Mouse (Mus musculus): ENCODE data around the gene B020031M17Rik. TPM values are rescaled to one million over a fixed set of nuclear protein-coding genes. Genes with fewer than 3 reads are reported as not detected.

The B020031M17Rik gene
- polyA plus RNA-seq (2014; fragmentation: Illumina TruSeq; extraction: RNeasy Lipid Tissue Mini Kit (QIAGEN cat#74804); ENCODE audit: insufficient read depth, low read depth, low replicate concordance), result not detected

DNA sequence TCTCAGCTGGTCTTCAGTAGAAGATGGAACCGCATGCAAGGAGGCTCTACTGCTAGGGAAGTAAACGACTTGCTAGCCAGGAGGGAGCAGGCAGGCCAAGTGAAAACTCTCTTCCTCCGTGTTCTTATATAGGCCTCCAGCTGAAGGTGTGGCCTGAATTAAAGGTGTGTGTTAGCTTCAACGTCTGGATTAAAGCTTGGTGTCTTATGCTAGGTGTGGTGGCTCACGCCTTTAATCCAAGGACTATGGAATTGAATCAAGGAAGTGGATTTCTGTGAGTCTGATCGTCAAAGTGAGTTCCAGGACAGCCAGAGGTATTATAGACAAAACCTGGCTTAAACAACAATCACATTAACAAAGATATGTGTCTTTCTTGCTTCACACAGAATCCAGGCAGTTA lies at the start of gene B020031M17Rik:
B020031M17Rik (minus strand) TSS at position 101 of the 400 bp plus-strand sequence.

GRCm38 (mm10) chr13:119929172-119929571 lies 21.4 kb downstream of the B020031M17Rik start, which contains the start of gene Gm21761:
Gene Gm21761 (minus strand): TSS chr13:119929272.

Other genes with a start within 250 kb of the B020031M17Rik start
- gene Nim1k, start 194.9 kb downstream of the B020031M17Rik start, polyA plus RNA-seq (2014; fragmentation: Illumina TruSeq; extraction: RNeasy Lipid Tissue Mini Kit (QIAGEN cat#74804); ENCODE audit: insufficient read depth, low read depth, low replicate concordance), result 0.79 TPM
- gene Zfp131, start 159.9 kb downstream of the B020031M17Rik start, polyA plus RNA-seq (2014; fragmentation: Illumina TruSeq; extraction: RNeasy Lipid Tissue Mini Kit (QIAGEN cat#74804); ENCODE audit: insufficient read depth, low read depth, low replicate concordance), result 15.6 TPM
- not detected for gene AF067063, start 120.6 kb downstream of the B020031M17Rik start, polyA plus RNA-seq (2014; fragmentation: Illumina TruSeq; extraction: RNeasy Lipid Tissue Mini Kit (QIAGEN cat#74804); ENCODE audit: insufficient read depth, low read depth, low replicate concordance)
- gene D13Ertd608e, start 114.8 kb downstream of the B020031M17Rik start, polyA plus RNA-seq (2014; fragmentation: Illumina TruSeq; extraction: RNeasy Lipid Tissue Mini Kit (QIAGEN cat#74804); ENCODE audit: insufficient read depth, low read depth, low replicate concordance), result not detected
- gene Tcstv1, start 56.0 kb downstream of the B020031M17Rik start, polyA plus RNA-seq (2014; fragmentation: Illumina TruSeq; extraction: RNeasy Lipid Tissue Mini Kit (QIAGEN cat#74804); ENCODE audit: insufficient read depth, low read depth, low replicate concordance), result not detected
- not detected for gene Gm21761, start 21.5 kb downstream of the B020031M17Rik start, polyA plus RNA-seq (2014; fragmentation: Illumina TruSeq; extraction: RNeasy Lipid Tissue Mini Kit (QIAGEN cat#74804); ENCODE audit: insufficient read depth, low read depth, low replicate concordance)
- gene Gm36079, start 76.2 kb upstream of the B020031M17Rik start, polyA plus RNA-seq (2014; fragmentation: Illumina TruSeq; extraction: RNeasy Lipid Tissue Mini Kit (QIAGEN cat#74804); ENCODE audit: insufficient read depth, low read depth, low replicate concordance), result not detected
- gene Gm21188, start 101.4 kb upstream of the B020031M17Rik start, polyA plus RNA-seq (2014; fragmentation: Illumina TruSeq; extraction: RNeasy Lipid Tissue Mini Kit (QIAGEN cat#74804); ENCODE audit: insufficient read depth, low read depth, low replicate concordance), result 4.8 TPM
- not detected for gene Gm20767, start 189.4 kb upstream of the B020031M17Rik start, polyA plus RNA-seq (2014; fragmentation: Illumina TruSeq; extraction: RNeasy Lipid Tissue Mini Kit (QIAGEN cat#74804); ENCODE audit: insufficient read depth, low read depth, low replicate concordance)
- not detected for gene Gm21818, start 221.6 kb upstream of the B020031M17Rik start, polyA plus RNA-seq (2014; fragmentation: Illumina TruSeq; extraction: RNeasy Lipid Tissue Mini Kit (QIAGEN cat#74804); ENCODE audit: insufficient read depth, low read depth, low replicate concordance)

All from lung, adult 10 weeks (tissue).